Mouse (Mus musculus): ENCODE results near the gene Rrbp1.
A peak's percentile ranks its signal among the peaks of the same experiment; 100 is the strongest.

Gene Rrbp1

GRCm38 (mm10) chr2:144011080-144011551 lies at the start of gene Rrbp1:
Rrbp1 (minus strand) TSS chr2:144011263.
- peak; percentile 98 for DNase-seq (ENCODE audit: low read depth, low spot score)

- no peak for DNase-seq (ENCODE audit: low read depth, low spot score)
These were observed 46.7 kb upstream of the Rrbp1 start for GRCm38 (mm10) chr2:144057735-144058134.

- no peak for DNase-seq (ENCODE audit: low read depth, low spot score)
These were observed 41.5 kb upstream of the Rrbp1 start for GRCm38 (mm10) chr2:144052410-144053065.

- no peak for DNase-seq (ENCODE audit: low read depth, low spot score)
These were observed 39.8 kb upstream of the Rrbp1 start for GRCm38 (mm10) chr2:144050861-144051260.

- no peak for DNase-seq (ENCODE audit: low read depth, low spot score)
These were observed 39.1 kb upstream of the Rrbp1 start for GRCm38 (mm10) chr2:144050146-144050680.

- no peak for DNase-seq (ENCODE audit: low read depth, low spot score)
These were observed 35.9 kb upstream of the Rrbp1 start for GRCm38 (mm10) chr2:144046916-144047315.

GRCm38 (mm10) chr2:144045756-144046560 lies 34.9 kb upstream of the Rrbp1 start:
- peak; percentile 39 for DNase-seq (ENCODE audit: low read depth, low spot score)

- no peak for DNase-seq (ENCODE audit: low read depth, low spot score)
These were observed 33.7 kb upstream of the Rrbp1 start for GRCm38 (mm10) chr2:144044726-144045125.

GRCm38 (mm10) chr2:144032664-144033063 lies 21.6 kb upstream of the Rrbp1 start, which contains the start of gene Banf2:
Banf2 (plus strand) TSS chr2:144033059.
- no peak for DNase-seq (ENCODE audit: low read depth, low spot score)

- DNase-seq (ENCODE audit: low read depth, low spot score): no peak
These were observed 19.7 kb upstream of the Rrbp1 start for GRCm38 (mm10) chr2:144030791-144031190.

- no peak for DNase-seq (ENCODE audit: low read depth, low spot score)
These were observed 15.4 kb upstream of the Rrbp1 start for GRCm38 (mm10) chr2:144026456-144026855.

- no peak for DNase-seq (ENCODE audit: low read depth, low spot score)
These were observed 14.3 kb upstream of the Rrbp1 start for GRCm38 (mm10) chr2:144025361-144025760.

GRCm38 (mm10) chr2:144022441-144022840 lies 11.4 kb upstream of the Rrbp1 start:
- no peak for DNase-seq (ENCODE audit: low read depth, low spot score)

- no peak for DNase-seq (ENCODE audit: low read depth, low spot score)
These were observed 8.9 kb upstream of the Rrbp1 start for GRCm38 (mm10) chr2:144019971-144020370.

- no peak for DNase-seq (ENCODE audit: low read depth, low spot score)
These were observed 4.8 kb upstream of the Rrbp1 start for GRCm38 (mm10) chr2:144015861-144016260.

- DNase-seq (ENCODE audit: low read depth, low spot score): no peak
These were observed 3.4 kb upstream of the Rrbp1 start for GRCm38 (mm10) chr2:144014481-144014880.

GRCm38 (mm10) chr2:144014051-144014450 lies 3.0 kb upstream of the Rrbp1 start:
- DNase-seq (ENCODE audit: low read depth, low spot score): no peak

GRCm38 (mm10) chr2:144010282-144011044 lies 600 bp downstream of the Rrbp1 start:
- DNase-seq (ENCODE audit: low read depth, low spot score): peak; percentile 62

GRCm38 (mm10) chr2:144009551-144010281 lies 1.3 kb downstream of the Rrbp1 start:
- peak; percentile 42 for DNase-seq (ENCODE audit: low read depth, low spot score)

- no peak for DNase-seq (ENCODE audit: low read depth, low spot score)
These were observed 2.0 kb downstream of the Rrbp1 start for GRCm38 (mm10) chr2:144009081-144009480.

- no peak for DNase-seq (ENCODE audit: low read depth, low spot score)
These were observed 3.9 kb downstream of the Rrbp1 start for GRCm38 (mm10) chr2:144007211-144007610.
